Mouse (Mus musculus) small intestine, adult 2 months (tissue): ENCODE results near the gene Gria1.

Experiments
- CTCF ChIP-seq: fragments of 200-500 bp; IDR thresholded peaks from 2 replicates; pipeline ENCODE4 v1.5.1; 2012; ENCODE audit warnings: low read depth, mild to moderate bottlenecking, control low read depth, inconsistent platforms, low read length, moderate library complexity, mixed read lengths; ENCODE audit not compliant: insufficient replicate concordance, insufficient read length; ENCODE audit errors: extremely low read depth
- POLR2A ChIP-seq: fragments of 200-500 bp; IDR thresholded peaks from 2 replicates; pipeline ENCODE4 v1.6.1; 2012; ENCODE audit warnings: low read depth, mild to moderate bottlenecking, control low read depth, inconsistent platforms, low read length, moderate library complexity

- TF ChIP-seq POLR2A (no peak), CTCF (no peak)
Observed at GRCm38 (mm10) chr11:57214079-57214478, 202.9 kb downstream of the Gria1 start.
